Mouse (Mus musculus) urinary bladder, postnatal 36 days (tissue): ENCODE results near the gene Dcaf8.

Source experiments
- DNase-seq, 2 experiments: peaks; one replicate each; pipeline ENCODE4 v3.0.0; 2022; ENCODE audit warnings: low spot score in 2 of 2, mixed read lengths in 1 of 2

Gene Dcaf8

GRCm38 (mm10) chr1:172148279-172148954 is 533 bp downstream of the Dcaf8 start:
- DNase-seq, result peak; percentile 33 to 45

- no peak for DNase-seq
These were observed 1.3 kb downstream of the Dcaf8 start for GRCm38 (mm10) chr1:172148955-172149815.

GRCm38 (mm10) chr1:172154536-172154935 is 6.7 kb downstream of the Dcaf8 start:
- no peak for DNase-seq

GRCm38 (mm10) chr1:172155518-172155917 is 7.6 kb downstream of the Dcaf8 start:
- no peak for DNase-seq

- no peak for DNase-seq
These were observed 12.1 kb downstream of the Dcaf8 start for GRCm38 (mm10) chr1:172159970-172160369.

GRCm38 (mm10) chr1:172160508-172160907 is 12.6 kb downstream of the Dcaf8 start:
- no peak for DNase-seq

GRCm38 (mm10) chr1:172162009-172162408 is 14.1 kb downstream of the Dcaf8 start:
- DNase-seq, result no peak

- DNase-seq, result no peak
These were observed 15.1 kb downstream of the Dcaf8 start for GRCm38 (mm10) chr1:172162959-172163358.

- no peak for DNase-seq
These were observed 20.0 kb downstream of the Dcaf8 start for GRCm38 (mm10) chr1:172167911-172168310.

- DNase-seq, result no peak
These were observed 21.9 kb downstream of the Dcaf8 start for GRCm38 (mm10) chr1:172169809-172170208.

- no peak for DNase-seq
These were observed 24.5 kb downstream of the Dcaf8 start for GRCm38 (mm10) chr1:172172381-172172780.

- DNase-seq, result no peak
These were observed 25.3 kb downstream of the Dcaf8 start for GRCm38 (mm10) chr1:172173181-172173580.

GRCm38 (mm10) chr1:172177791-172178190 is 29.9 kb downstream of the Dcaf8 start:
- DNase-seq, result no peak

GRCm38 (mm10) chr1:172179102-172179501 is 31.2 kb downstream of the Dcaf8 start:
- no peak for DNase-seq

- DNase-seq, result no peak
These were observed 33.0 kb downstream of the Dcaf8 start for GRCm38 (mm10) chr1:172180881-172181280.

GRCm38 (mm10) chr1:172181777-172182176 is 33.9 kb downstream of the Dcaf8 start:
- no peak for DNase-seq

GRCm38 (mm10) chr1:172183056-172183455 is 35.2 kb downstream of the Dcaf8 start:
- DNase-seq, result no peak

GRCm38 (mm10) chr1:172183915-172184314 is 36.0 kb downstream of the Dcaf8 start:
- DNase-seq, result no peak

GRCm38 (mm10) chr1:172186401-172187289 is 38.8 kb downstream of the Dcaf8 start:
- no peak for DNase-seq

- DNase-seq, result no peak
These were observed 41.0 kb downstream of the Dcaf8 start for GRCm38 (mm10) chr1:172188891-172189290.

- no peak for DNase-seq
These were observed 43.7 kb downstream of the Dcaf8 start for GRCm38 (mm10) chr1:172191578-172191977.

GRCm38 (mm10) chr1:172192217-172192616 is 44.3 kb downstream of the Dcaf8 start:
- DNase-seq, result no peak
